Mouse (Mus musculus) right cerebral cortex, postnatal 36 days (tissue): ENCODE measurements around the gene G430095P16Rik.
A peak's percentile ranks its signal among the peaks of the same experiment; 100 is the strongest.

Experiments
- DNase-seq, 2 experiments: peaks; one replicate each; pipeline ENCODE4 v3.0.0; 2022; ENCODE audit warnings: low spot score in 2 of 2, mixed read lengths in 1 of 2

G430095P16Rik gene

GRCm38 (mm10) chr8:84770100-84770953, 47.5 kb downstream of the G430095P16Rik start:
- no peak for DNase-seq

DNA sequence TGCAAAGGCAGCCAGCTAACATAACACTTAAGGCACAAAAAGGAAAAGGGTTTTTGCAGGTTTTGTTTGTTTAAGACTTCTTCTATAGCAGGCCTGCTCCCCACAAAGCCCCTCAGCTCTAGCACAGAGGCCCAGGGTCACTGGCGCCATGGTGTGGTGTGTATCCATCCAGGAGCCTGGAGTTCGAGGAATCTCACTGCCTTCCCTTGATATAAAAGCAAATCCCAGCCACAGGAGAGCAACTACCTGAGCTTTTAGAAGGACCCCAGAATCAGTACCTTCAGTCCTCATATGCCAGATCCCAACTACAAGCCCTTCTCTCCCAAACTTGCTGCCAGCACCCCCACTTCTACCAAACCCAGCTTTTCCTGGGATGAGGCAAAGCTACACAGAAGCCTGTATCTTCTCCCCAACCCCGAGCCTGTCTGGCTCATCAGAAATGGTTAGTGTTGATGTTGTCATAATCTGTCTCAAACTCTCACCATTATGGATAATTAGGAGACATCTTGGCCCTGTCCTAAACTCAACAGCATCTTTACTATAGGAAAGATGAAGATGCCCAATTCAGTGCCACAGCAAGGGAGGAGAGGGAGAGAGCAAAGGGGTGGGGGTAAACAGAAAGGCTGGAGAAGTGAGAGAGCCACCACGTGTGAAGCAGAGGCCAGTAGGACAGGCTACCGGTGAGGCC, 48.3 kb downstream of the G430095P16Rik start:
- no peak for DNase-seq

DNA sequence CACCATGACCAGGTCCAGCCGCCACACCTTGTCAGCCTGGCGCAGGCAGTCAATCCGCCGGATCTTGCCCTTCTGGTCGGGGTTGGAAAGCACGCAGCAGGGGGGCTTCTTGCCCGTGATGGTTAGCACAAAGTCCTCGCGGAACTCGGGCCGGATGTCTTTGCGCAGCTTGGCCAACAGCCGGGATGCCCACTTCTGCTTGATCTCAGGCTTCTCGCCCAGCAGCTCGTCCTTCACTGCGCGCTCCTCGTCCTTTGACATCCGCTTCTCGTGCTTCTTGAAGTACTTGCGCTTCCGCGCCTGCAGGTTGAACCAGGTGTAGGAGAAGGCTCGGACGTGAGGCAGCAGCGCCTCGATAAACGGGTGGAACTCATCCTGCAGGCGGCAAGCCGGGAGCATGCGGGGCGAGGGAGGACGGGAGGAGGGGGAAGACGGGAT, 49.2 kb downstream of the G430095P16Rik start:
- DNase-seq: no peak

GRCm38 (mm10) chr8:84772628-84773027, 49.8 kb downstream of the G430095P16Rik start:
- DNase-seq: no peak

GRCm38 (mm10) chr8:84773304-84773703, 50.5 kb downstream of the G430095P16Rik start:
- no peak for DNase-seq

GRCm38 (mm10) chr8:84773833-84774232, 51.0 kb downstream of the G430095P16Rik start:
- peak; percentile 74 to 82 for DNase-seq

GRCm38 (mm10) chr8:84774473-84774911, 51.7 kb downstream of the G430095P16Rik start:
- no peak for DNase-seq

DNA sequence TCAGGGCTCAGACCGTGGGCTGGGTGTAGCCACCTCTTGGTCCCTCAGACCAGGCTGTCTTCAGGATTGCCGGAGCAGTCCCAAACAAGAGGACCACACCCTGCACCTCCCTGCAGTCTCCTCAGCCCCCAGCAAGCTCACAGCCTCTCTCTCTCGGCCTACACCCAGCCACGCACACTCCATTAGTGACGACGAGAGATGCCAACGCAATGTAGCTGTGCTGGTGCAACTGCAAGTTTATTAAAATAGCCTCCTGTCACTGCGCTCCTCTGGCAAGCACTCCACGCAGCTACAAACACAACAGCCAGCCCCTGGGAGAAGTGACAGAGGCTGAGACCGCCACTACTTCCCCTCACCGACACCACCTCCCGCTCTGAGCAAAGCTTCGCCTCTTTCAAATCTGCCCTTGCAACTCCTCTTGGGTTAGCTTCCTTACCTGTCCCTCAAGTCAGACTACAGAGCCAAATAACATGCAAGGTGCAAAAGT, 52.3 kb downstream of the G430095P16Rik start:
- peak in 1 of 2 experiments; percentile 77 for DNase-seq

DNA sequence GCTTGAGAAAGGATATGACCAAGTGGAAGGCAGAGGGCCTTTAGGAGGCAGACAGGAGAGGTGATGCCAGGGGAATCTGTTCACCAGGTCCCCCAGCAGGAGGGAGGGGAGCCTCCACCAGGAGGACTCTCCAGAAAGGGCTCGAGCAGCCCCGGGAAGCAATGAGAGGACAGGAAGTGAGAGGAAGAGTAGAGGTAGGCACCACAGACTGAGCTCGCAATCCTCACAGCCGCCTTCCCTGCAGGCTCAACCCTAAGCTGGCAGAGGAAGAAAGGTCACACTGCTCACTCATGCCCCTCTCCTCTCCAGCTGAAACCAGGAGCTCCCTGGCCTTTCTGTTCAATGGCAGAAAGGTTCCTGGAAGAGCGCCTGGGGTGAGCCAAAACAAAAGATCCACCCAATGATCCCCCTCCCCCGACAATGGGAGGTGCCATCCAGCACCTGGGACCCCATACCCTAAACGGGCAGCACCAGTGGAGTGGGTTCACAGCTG, 52.9 kb downstream of the G430095P16Rik start:
- no peak for DNase-seq
